Mouse (Mus musculus) heart, adult 8-10 months (tissue): ENCODE measurements around the gene Prss8. TPM values are rescaled to one million over a fixed set of nuclear protein-coding genes. Genes with fewer than 3 reads are reported as not detected.
"Not testable (repeated sequence)": the region's sequence is repeated elsewhere in the genome, so short reads cannot be mapped to it uniquely, and the experiment has no call there.

Source experiments
- DNase-seq: peaks from one replicate; pipeline ENCODE4 v3.0.0; 2022; ENCODE audit warnings: low spot score
- total RNA-seq, 4 experiments: library from RNA; stranded (reverse); gene quantifications; 2 replicates each; pipeline ENCODE4 v1.2.4; 2022

Gene Prss8
- total RNA-seq, 4 experiments from 2014 or later: not detected

DNA sequence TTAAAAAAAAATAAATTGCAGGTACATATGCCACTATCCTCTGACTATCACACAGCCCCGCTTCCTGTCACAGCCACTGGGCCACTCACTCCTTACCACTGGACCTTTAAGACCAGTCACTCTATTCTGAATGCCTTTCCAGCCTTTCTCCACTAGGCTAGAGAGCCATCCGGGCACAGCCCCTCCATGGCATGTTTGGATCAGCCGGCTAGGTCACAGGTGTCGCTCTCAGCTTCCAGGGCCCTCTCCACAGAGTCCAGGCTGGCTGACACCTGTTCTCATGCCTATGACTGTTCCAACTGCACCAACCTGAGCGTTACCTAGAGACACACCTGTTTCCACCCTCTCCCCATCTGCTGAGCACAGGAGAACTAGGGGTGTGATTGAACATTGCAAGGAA lies 1.3 kb downstream of the Prss8 start:
- DNase-seq: no peak

DNA sequence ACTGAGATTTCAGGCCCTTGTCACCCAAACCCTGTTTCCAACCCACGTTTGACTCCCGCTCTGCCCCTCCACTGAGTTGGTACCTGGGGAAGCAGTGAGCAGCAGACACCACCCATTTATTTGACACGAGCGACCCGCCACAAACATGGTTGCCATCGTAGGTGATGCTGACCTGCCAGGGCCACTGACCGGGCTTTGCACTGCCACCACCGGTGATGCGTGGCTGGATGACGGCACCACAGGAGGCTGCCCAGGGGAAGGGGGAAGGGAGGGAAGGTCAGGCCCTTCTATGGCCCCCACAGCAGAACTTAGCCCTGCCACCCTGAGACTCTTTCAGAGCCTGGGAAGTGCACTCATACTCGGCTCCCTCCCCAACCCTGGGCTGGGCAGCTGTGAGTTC lies 2.2 kb downstream of the Prss8 start:
- DNase-seq: no peak

DNA sequence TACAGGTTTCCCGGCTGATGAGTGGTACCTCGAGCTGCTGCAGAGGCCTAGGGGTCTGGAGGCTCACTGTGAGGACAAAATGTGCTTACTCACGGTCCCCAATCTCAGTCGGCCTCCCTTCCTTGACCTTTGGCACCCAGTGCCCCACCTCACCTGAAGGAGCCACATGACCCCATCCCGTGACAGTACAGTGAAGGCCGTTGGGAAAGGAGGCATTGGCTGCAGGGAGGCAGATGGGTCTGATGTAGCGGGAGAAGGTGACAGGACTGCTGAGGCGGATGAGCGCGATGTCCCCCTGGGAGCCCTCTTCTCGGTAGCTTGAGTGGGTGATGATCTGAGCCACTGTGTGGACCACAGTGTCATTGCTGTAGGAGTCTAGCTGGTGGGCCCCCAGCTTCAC lies 3.1 kb downstream of the Prss8 start:
- DNase-seq: no peak

DNA sequence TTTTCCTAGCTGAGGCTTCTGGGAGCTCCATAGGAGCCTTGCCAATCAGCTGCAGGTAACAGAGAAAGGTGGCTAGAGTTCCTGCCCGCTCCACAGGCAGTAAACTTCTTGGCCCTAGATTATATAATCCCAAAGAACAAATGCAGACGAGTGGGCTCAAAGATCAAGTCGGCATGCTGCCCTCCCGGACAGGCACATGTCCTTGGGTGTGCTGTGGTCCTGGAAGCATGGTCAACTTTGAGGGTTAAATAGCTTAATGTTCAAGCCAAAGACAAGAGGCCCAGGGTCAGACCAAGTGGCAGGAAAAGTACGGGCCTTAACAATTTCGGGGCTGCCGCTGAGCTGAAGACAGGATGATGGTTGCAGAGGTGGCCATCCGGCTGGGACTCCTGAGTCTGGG lies 3.8 kb downstream of the Prss8 start:
- DNase-seq: no peak

DNA sequence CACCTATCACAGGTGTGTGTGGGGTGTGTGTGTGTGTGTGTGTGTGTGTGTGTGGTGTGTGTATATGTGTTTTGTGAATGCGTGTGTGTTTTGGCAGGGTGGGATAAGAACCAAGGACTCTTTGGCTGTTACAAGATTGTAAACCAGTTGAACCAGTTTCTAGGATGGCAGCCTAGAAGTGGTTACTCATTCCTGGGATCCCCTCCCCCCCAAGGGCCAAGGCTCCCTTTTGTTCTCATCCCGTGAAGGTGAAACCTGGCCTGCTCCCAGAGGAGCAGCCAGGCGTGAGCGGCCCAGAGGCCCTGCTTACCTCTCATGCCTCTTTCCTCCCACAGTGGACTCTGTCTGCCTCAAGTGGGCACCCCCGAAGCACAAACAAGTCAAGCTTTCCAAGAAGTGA lies 4.7 kb downstream of the Prss8 start:
- no peak for DNase-seq

DNA sequence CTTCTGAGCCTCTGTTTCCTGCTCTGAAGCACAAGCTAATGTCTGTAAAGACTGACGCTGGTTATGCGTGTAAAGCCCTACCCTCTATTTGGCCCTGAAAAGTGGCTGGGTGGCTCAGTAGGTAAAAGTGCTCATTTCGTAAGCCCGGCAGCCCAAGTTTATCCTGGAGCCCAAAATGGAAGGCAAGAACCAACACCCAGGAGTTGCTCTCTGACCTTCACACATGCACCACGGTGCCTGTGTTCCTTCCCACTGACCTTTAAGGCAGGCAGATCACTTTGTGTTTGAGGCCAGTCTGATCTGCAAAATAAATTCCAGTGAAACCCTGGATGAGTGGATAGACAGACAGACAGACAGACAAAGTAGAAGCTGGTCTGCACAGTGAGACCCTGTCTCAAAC lies 6.2 kb downstream of the Prss8 start:
- DNase-seq: no peak

DNA sequence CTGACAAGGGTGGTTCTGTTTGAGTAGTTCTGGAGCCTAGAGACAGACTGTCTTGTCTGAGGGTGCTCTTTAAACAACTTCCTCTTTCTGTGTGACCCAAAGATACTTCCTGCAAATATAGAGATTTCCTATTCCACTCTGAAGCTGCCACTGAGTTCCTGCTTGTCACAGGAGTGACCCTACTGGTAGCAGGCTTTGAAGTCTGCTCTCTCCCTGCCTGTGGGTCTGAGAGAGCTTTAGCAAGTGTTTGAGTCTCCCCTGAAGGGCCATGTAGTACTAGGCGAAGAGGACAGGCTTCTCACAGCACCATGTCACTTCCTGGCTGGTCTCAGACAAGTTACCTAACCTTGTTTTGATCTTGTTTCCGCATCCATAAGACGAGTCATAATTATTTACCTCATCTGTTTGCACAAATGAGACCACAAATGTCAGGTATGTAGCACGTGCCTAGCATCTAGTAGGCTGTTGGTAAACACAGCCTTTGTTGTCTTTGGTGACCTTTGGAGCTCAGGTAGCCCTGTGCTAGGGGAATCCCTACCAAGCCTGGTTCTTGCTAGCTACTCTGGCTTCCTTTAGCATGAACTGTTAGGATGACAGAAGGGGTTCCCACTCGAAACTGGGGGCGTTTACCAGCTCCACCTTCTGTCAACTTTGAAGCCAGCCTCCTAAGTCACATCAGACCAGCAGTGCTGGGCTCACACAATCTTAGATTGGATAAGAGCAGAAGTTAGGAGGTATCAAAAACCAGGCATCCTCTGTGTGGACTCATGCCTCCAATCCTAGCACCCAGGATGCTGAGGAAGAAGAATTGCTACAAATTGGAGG lies 7.2 kb downstream of the Prss8 start:
- DNase-seq: no peak

DNA sequence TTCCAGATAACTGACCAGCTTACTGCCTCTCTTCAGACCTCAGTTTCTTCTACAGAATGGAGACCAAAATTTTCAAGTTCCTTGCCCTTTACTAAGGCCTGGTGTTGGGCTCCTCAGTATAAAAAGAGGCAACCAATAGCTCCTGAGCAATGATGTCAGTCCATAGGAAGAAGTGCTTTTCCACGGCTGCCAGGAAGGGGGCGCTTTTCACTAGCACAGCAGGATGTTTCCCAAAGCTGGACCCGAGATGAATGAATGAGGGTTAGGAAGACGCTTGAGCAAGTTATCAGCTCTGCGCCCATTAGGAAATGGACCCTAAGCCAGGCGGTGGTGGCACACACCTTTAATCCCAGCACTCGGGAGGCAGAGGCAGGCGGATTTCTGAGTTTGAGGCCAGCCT lies 8.4 kb downstream of the Prss8 start:
- DNase-seq: no peak

DNA sequence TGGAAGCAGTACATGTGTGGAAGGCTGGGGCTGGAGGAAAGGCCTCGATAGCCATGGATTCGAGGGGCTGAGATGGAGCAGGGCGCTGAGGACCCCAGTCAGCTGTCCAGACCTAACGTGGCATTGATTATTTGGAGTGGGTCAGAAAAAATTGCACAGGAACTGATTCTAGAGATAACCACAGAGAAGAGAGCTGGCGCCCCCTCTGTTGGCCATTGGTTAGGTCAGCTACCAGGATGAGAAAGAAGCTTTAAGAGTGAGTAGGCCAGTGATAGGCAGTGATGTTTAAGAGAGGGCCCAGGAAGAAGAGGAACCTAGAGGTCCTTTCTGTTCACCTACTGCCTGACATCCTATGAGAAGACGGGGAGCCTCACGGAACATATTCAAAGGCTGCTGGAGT lies 10.6 kb downstream of the Prss8 start:
- no peak for DNase-seq

DNA sequence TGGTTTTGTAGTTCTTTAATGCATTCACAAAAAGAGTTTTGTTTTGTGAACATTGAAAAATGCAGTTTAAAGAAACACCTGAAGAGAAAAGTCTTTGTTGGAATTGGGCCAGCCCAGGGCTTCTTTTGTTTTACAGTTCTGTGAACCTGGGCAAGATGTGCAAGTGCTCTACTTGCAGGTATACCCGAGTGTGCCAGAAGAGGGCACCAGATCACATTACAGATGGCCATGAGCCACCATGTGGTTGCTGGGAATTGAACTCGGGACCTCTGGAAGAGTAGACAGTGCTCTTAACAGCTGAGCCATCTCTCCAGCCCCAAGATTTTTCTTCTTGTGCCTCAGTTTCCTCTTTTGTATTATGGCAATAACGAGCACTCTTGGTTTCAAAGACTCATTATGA lies 11.7 kb downstream of the Prss8 start:
- no peak for DNase-seq

DNA sequence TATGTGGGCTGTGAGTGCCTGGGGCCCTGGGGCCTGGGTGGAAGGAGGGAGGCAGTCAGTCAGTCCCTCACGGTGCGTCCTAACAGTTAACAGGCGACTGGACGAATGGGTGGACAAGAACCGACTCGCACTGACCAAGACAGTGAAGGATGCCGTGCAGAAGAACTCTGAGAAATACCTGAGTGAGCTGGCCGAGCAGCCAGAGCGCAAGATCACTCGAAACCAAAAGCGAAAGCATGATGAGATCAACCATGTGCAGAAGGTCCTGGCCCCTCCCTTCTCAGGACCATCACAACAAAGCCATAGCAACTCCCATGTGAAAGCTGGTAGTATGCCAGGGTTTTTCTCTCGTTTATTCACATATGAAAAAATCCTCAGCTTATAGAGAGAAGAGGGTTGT lies 14.6 kb downstream of the Prss8 start:
- no peak for DNase-seq

DNA sequence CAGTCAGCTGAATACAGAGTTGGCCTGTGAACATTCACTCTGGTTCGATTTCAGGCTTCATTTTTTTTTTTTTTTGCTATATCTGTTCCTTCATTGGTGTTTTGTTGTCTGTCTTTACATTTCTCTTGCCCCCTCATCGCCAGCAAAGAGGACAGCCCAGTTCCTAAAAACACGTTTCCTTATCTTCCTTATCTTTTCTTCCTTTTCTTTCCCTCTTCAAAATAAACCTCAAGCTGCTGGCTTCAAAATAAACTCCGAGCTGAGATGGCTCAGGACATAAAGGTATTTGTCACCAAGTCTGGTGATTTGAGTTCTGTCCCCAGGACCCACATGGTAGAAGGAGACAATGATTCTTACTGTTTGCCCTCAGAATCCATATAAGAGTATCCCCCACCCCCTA lies 17.0 kb downstream of the Prss8 start:
- DNase-seq: no peak

DNA sequence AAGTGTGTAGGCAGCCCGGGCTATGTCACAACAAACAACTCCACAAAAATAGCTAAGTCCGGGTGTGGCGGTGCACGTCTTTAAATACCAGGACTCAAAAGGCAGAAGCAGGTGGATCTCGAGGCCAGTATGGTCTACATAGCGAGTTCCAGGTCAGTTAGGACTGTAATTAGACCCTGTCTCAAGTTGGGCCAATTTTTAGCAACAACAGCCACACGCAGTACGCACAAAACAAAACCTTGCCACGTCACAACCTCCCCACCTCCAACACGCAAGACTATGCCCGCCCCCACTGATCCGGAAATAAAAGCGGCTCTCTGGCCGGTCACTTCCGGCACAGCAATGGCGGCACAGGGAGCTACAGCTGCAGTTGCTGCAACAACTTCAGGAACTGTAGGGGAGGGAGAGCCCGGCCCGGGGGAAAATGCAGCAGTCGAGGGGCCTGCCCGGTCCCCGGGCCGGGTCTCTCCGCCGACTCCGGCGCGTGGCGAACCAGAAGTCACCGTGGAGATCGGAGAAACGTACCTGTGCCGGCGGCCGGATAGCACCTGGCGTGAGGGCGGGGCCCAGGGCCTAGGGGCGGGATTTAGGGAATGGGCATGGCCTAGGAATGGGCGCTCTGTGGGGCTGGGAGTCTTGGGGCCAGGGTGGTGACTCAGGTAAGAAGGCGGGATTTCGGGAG lies 17.6 kb downstream of the Prss8 start, which contains the start of gene Kat8:
TSS of gene Kat8 (plus strand) at position 327 of the 682 bp plus-strand sequence.
- peak; percentile 89 for DNase-seq

DNA sequence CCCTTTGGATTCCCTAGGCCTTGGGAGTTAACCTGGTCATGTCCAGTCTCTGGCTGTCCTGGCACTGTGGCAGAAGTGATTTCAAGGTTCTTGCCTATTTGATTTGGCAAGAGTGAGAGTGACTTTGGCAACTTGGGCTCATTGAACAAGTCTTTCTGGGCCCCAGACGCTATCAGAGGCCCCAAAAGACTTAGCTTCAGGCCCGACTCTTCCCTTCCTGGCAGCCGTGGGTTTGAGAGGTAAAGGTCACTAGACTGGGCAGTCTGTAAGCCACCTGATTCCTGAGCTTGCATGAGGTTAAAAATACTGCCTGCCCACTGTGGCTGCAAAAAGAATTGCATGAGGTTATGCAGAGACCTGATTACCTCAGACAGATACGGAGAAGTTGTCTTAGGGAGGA lies 21.2 kb downstream of the Prss8 start:
- no peak for DNase-seq

DNA sequence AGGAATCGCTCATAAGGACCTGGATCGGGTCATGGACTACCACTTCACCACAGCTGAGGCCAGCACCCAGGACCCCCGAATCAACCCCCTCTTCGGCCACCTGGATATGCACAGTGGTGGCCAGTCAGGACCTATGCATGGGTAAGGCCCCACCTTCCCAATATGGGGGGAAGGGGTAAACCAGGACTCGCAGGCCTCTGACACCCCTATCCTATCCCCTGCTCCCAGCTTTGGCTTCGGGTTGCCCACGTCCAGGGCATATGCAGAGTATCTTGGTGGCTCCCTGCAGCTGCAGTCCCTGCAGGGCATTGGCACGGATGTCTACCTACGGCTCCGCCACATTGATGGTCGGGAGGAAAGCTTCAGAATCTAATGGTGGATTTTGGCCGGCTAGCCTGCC lies 22.0 kb downstream of the Prss8 start:
- no peak for DNase-seq

DNA sequence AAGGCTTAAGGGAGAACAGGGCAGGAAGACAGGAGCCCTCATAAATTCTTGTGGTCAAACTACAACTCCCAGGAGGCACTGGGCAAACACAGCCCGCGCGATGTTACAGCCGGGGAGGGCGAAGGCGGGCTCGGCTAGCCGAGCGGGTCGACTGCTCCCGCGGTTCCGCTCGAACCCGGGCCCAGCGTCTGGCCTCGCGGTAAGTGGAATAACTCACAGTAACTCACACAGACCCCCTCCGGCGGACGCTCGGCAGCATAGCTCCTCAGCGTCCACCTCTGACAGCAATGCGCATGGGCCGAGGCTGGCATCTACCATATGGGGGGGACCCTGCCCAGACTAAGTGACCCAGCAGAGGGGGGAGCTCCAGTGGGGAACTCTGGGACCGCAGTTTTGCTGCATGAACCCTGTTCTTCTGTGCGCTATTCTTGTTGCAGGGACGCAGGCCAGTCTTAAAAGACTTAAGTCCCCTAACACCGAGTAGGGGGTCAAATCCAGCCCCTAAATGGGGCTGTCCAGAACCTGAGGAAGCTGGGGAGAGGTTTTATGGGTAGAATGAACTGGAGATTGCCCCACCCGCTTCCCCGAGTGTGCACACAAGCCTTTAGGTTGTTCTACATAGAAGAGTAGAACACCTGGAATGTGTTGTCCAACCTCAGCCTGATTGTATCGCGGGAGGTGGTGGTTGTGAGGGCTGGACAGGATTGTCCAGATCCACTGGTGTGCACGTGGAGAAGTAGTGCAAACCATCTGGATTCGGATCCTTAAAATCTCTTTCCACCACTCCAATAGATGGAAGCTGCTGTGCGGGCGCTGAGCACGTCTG lies 25.7 kb downstream of the Prss8 start, which contains the start of gene Bckdk:
TSS of gene Bckdk (plus strand) at position 112 of the 826 bp plus-strand sequence.
- peak; percentile 74 for DNase-seq

DNA sequence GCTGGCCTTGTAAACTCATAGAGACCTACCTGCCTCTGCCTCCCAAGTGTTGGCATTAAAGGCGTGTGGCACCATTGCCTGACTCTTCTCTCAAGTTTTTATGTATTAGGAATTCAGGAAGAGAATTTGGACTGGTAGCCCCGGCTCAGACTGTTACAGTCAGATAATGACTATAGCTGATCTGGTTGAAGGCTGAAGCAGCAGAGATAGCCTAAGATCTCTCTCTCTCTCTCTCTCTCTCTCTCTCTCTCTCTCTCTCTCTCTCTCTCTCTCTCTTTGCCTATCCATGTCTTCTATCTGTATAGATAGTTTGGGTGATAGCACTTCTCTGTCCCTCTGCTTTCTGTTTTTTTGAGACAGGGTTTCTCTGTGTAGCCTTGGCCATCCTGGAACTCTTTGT lies 28.1 kb downstream of the Prss8 start:
- no peak for DNase-seq

DNA sequence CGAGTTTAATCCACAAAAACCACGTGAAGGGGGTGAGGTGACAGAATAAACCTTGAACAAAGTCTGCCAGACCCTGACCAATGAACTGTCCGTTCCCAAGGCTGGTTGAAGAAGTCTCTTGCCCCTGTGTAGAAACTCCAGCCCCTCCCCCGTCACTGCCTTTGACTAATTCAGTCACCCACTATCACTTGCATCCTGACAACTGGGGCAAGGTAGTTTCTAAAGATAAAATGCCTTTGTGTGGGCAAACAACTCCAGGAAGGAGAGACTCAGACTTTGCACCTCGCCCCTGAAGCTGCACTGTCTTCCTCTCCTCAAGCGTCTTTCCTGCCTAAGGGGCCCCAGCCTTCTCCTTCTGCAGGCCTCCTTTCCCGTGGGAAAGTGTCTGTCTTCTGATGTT lies 29.9 kb downstream of the Prss8 start:
- DNase-seq: no peak

DNA sequence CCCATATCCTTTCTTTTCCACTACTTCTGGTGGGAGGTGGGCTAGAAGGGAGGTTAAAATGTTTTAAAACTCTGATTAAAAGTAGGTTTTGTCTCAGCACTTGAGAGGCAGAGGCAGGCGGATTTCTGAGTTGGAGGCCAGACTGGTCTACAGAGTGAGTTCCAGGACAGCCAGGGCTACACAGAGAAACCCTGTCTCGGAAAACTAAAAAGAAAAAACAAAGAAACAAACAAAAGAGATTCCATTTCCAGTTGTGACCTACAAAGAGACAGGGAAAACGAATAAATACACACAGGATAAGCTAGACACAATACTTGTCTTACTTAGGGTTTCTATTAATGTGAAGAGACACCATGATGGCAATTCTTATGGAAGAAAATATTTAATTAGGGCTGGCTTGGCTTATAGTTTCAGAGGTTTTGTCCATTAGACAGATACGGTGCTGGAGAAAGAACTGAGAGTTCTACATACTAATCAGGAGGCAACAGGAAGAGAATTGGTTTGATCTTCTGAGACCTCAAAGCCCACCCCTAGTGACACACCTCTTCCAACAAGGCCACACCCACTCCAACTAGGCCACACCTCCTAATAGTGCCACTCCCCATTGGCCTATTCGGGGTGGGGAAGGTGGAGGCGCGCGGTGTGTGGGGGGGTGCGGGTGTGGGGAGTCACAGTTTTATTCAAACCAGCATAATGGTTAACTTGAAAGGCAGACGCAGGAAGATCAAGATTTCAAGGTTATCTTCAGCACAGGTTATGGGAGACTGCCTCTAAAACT lies 31.5 kb downstream of the Prss8 start:
- DNase-seq: no peak

DNA sequence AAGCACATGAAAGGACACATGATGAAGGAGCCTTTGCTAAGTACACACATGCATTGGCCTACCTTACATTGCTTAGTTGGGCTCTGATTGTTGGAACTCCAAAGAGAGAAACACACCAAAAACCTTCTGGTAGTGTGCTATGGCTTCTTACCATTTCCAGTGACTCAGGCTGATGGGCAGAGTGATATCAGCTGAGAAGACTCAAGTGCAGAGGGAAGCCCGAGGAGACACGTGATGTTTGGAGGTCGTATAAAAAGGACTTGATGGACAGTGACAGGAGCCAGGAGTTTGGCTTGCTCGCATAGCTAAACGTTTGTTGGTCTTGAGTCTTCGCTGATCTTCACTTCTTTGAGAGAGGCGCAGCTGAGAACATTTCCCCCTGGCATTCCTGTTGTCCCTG lies 32.4 kb downstream of the Prss8 start:
- DNase-seq: no peak

DNA sequence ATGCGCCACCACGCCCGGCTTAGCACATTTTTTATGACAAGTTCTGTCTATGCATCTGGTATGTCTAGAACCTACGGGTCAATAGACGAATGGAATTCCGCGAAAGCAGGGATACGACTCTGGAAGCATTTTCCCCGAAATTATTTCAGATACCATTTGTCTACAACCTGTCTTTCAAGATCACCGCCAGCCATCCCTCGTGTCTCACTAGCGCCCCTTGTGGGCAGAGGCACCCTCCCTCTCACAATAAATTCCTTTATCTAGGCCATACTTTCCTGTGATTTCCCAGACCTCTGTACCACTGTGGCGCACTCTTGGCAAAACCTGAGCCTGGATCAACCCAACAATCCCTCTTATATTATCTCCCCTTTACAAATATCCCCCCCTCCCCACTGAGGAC lies 33.5 kb downstream of the Prss8 start:
- DNase-seq: peak; percentile 27

DNA sequence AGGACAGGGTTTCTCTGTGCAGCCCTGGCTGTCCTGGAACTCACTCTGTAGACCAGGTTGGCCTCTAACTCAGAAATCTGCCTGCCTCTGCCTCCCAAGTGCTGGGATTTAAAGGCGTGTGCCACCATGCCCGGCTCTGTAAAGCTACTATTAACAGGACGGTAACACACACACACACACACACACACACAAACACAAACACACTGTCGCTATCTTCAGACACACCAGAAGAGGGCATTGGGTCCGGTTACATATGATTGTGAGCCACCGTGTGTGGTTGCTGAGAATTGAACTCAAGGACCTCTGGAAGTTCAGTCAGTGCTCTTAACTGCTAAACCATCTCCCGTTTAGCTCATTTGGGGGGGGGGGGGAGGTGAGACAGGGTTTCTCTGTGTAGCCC lies 34.0 kb downstream of the Prss8 start:
- DNase-seq: not testable (repeated sequence)
